Comparison of ENCODE assay signal across 9 mouse cellular contexts in the genomic region with DNA sequence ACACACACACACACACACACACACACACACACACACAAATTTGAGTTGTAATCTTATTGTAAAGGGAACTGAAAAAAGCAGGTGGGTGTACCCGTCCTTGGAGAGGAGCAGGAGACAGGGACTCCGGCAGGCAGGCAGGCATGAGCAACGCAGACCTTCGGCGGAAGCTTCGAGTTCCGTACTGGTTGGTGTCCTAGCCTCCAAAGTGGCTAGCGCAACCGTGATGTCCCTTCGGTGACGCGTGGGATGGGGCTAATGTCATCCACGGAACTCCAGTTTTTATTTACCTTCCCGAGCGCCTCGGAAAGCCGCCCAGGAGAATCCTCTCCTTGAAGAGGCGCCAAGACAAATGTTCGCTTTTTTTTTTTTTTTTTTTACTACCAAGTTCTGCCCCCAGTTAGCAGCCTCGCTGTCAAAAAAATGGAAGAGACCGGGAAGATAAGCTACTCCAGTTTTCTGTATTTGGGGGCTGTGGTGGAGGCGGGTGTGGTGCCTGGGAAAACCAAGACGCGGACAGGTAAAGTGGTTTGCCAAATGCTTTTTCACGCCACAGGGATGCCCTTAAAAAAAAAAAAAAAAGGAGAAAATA. TPM values are rescaled to one million over a fixed set of nuclear protein-coding genes. Genes with fewer than 3 reads are reported as not detected.
DNase-seq lines count a peak whose midpoint lies in the region; ATAC-seq and TF ChIP-seq lines count a peak whose summit lies in the region.
"Had no signal": no experiment of that assay in that cellular context is flagged by ENCODE, and none has a peak within 500 bp of the region (broad histone marks: within the 10 kb centered on the region; RNA-seq: fewer than 3 reads in every experiment).

No protein-coding gene starts in this region.

- ATAC-seq in heart, embryonic 11.5 days (replicated peaks; ENCODE audit: insufficient number of reproducible peaks, low FRiP score, low TSS enrichment): no peak
- 0 out of 2 replicates have a peak, but pooled peaks have one; percentile 18 for ATAC-seq in forebrain, embryonic 12.5 days (ENCODE audit: low FRiP score)
- peak; percentile 16; the same call in 1 of the 2 replicates for ATAC-seq in limb, embryonic 13.5 days (ENCODE audit: low FRiP score, low read depth)
- ATAC-seq in neural tube, embryonic 15.5 days (ENCODE audit: low FRiP score): no peak

- peak overlapping the region; percentile 61 for H3K4me3 ChIP-seq in heart, embryonic 11.5 days (ENCODE audit: low read depth, low read length)
- H3K4me3 ChIP-seq in ES-Bruce4 (ENCODE audit: low read depth, low read length): peak overlapping the region; percentile 64
- peak overlapping the region; percentile 45 for H3K4me3 ChIP-seq in forebrain, embryonic 12.5 days (replicated peaks)
- H3K4me3 ChIP-seq in limb, embryonic 13.5 days: peak overlapping the region; percentile 58
- H3K4me3 ChIP-seq in neural tube, embryonic 15.5 days (replicated peaks): peak overlapping the region; percentile 47

- H3K9ac ChIP-seq in heart, embryonic 11.5 days (ENCODE audit: low read depth, low read length): peak overlapping the region; percentile 78
- H3K9ac ChIP-seq in ES-Bruce4 (ENCODE audit: low read depth, poor library complexity, severe bottlenecking): peak overlapping the region; percentile 52
- H3K9ac ChIP-seq in forebrain, embryonic 12.5 days: peak overlapping the region; percentile 60
- peak overlapping the region; percentile 68 for H3K9ac ChIP-seq in limb, embryonic 13.5 days
- H3K9ac ChIP-seq in neural tube, embryonic 15.5 days (replicated peaks): peak overlapping the region; percentile 51

- no peak for TF ChIP-seq CTCF in ES-Bruce4 (IDR thresholded peaks at IDR 0.05; ENCODE audit: low read depth, low read length)

- H3K27me3 ChIP-seq in heart, embryonic 11.5 days (ENCODE audit: control insufficient read depth, insufficient read depth, low read length): no peaks in the 10 kb centered on the region
- H3K27me3 ChIP-seq in ES-Bruce4 (ENCODE audit: control insufficient read depth, insufficient read depth, low read length, poor library complexity, severe bottlenecking): no peaks in the 10 kb centered on the region
- H3K27me3 ChIP-seq in forebrain, embryonic 12.5 days: no peaks in the 10 kb centered on the region
- no peaks in the 10 kb centered on the region for H3K27me3 ChIP-seq in limb, embryonic 13.5 days
- no peaks in the 10 kb centered on the region for H3K27me3 ChIP-seq in neural tube, embryonic 15.5 days (replicated peaks)
- H3K27me3 ChIP-seq: Patski had no signal

- no peak for TF ChIP-seq EP300 in ES-Bruce4 (IDR thresholded peaks at IDR 0.05; ENCODE audit: insufficient read depth, low read depth, low read length)

- H3K27ac ChIP-seq in heart, embryonic 11.5 days (ENCODE audit: low read depth, low read length): peak overlapping the region; percentile 80
- no peak overlapping the region for H3K27ac ChIP-seq in ES-Bruce4 (ENCODE audit: insufficient read depth, low read length)
- 0 out of 2 replicates have a peak overlapping the region, but pooled peaks have one; percentile 71 for H3K27ac ChIP-seq in forebrain, embryonic 12.5 days
- peak overlapping the region; percentile 65 for H3K27ac ChIP-seq in limb, embryonic 13.5 days
- peak overlapping the region; percentile 74 for H3K27ac ChIP-seq in neural tube, embryonic 15.5 days (replicated peaks)

- no peaks in the 10 kb centered on the region for H3K9me3 ChIP-seq in heart, embryonic 11.5 days (replicated peaks; ENCODE audit: control insufficient read depth, low read length)
- H3K9me3 ChIP-seq in ES-Bruce4 (replicated peaks; ENCODE audit: control insufficient read depth, insufficient read depth, low read length, poor library complexity, severe bottlenecking): no peaks in the 10 kb centered on the region
- H3K9me3 ChIP-seq in forebrain, embryonic 12.5 days: no peaks in the 10 kb centered on the region
- no peaks in the 10 kb centered on the region for H3K9me3 ChIP-seq in limb, embryonic 13.5 days
- no peaks in the 10 kb centered on the region for H3K9me3 ChIP-seq in neural tube, embryonic 15.5 days (replicated peaks)

- under 1% methylated on average over 25 of the region's 25 CpGs for WGBS in heart, embryonic 11.5 days (ENCODE audit: insufficient replicate concordance)
- WGBS in forebrain, embryonic 12.5 days: 1% methylated on average over 25 of the region's 25 CpGs
- 1% methylated on average over 25 of the region's 25 CpGs for WGBS in limb, embryonic 13.5 days
- 1% methylated on average over 25 of the region's 25 CpGs for WGBS in neural tube, embryonic 15.5 days

- H3K4me2 ChIP-seq in heart, embryonic 11.5 days: peak overlapping the region; percentile 95
- peak overlapping the region; percentile 92 for H3K4me2 ChIP-seq in forebrain, embryonic 12.5 days
- peak overlapping the region; percentile 91 for H3K4me2 ChIP-seq in limb, embryonic 13.5 days (replicated peaks)
- H3K4me2 ChIP-seq in neural tube, embryonic 15.5 days: peak overlapping the region; percentile 97

- H3K4me1 ChIP-seq in heart, embryonic 11.5 days (ENCODE audit: control insufficient read depth, insufficient read depth, low read length): peaks cover 43% of the 10 kb centered on the region
- peaks cover 3% of the 10 kb centered on the region for H3K4me1 ChIP-seq in ES-Bruce4 (ENCODE audit: control insufficient read depth, insufficient read depth, low read length)
- peaks cover 61% of the 10 kb centered on the region for H3K4me1 ChIP-seq in forebrain, embryonic 12.5 days
- peaks cover 55% of the 10 kb centered on the region for H3K4me1 ChIP-seq in limb, embryonic 13.5 days
- peaks cover 66% of the 10 kb centered on the region for H3K4me1 ChIP-seq in neural tube, embryonic 15.5 days

- no peak for TF ChIP-seq POLR2A in ES-Bruce4 (IDR thresholded peaks at IDR 0.05; ENCODE audit: insufficient read depth, low read length)

- H3K36me3 ChIP-seq in heart, embryonic 11.5 days (ENCODE audit: control insufficient read depth, insufficient read depth, low read length): no peaks in the 10 kb centered on the region
- no peaks in the 10 kb centered on the region for H3K36me3 ChIP-seq in ES-Bruce4 (ENCODE audit: control insufficient read depth, insufficient read depth, low read length, poor library complexity, severe bottlenecking)
- no peaks in the 10 kb centered on the region for H3K36me3 ChIP-seq in forebrain, embryonic 12.5 days (replicated peaks)
- no peaks in the 10 kb centered on the region for H3K36me3 ChIP-seq in limb, embryonic 13.5 days
- no peaks in the 10 kb centered on the region for H3K36me3 ChIP-seq in neural tube, embryonic 15.5 days

- intact Hi-C loops in heart, postnatal 25 days (cut with DNase I): loop anchor here (2.0 kb wide), 2 partner anchors 39 to 79 kb away; no protein-coding TSS in a partner anchor

- no peak for DNase-seq in heart, postnatal 25 days (ENCODE audit: low spot score)
- no peak for DNase-seq in left cerebral cortex, adult 9 months (ENCODE audit: low spot score in 2 of 2)
- DNase-seq in spleen, postnatal 4 days (ENCODE audit: low spot score in 2 of 2): no peak

RNA-seq across cellular contexts. Expression of gene Msl1, which starts 6.0 kb away (rescaled TPM):
- polyA plus RNA-seq in heart, embryonic 11.5 days (2014; fragmentation: Nextera tagmentation; extraction: Ambion mirVana): 15.9 and 17.1 TPM in 2 replicates
- 10 to 100 TPM; 73.0 to 78.1 TPM for total RNA-seq in heart, postnatal 25 days (2021)
- polyA plus RNA-seq in ES-Bruce4 (2011; ENCODE audit: insufficient read depth, insufficient read length, low read depth, missing spikeins): 68.7 and 69.1 TPM in 2 replicates
- polyA plus RNA-seq in forebrain, embryonic 12.5 days (2016; fragmentation: Nextera tagmentation; extraction: Ambion mirVana): 39.3 and 39.9 TPM in 2 replicates
- polyA plus RNA-seq in limb, embryonic 13.5 days (2015; fragmentation: Nextera tagmentation; extraction: Ambion mirVana): 28.9 and 29.2 TPM in 2 replicates
- polyA plus RNA-seq in neural tube, embryonic 15.5 days (2015; fragmentation: Nextera tagmentation; extraction: Ambion mirVana): 27.5 and 30.1 TPM in 2 replicates

RNA-seq across cellular contexts. Expression of gene Nr1d1, which starts 14.2 kb away (rescaled TPM):
- polyA plus RNA-seq in heart, embryonic 11.5 days (2014; fragmentation: Nextera tagmentation; extraction: Ambion mirVana): 5.6 and 6.4 TPM in 2 replicates
- 100 to 1,000 TPM in 1 of 2 experiments, 10 to 100 TPM in 1; 61.2 to 129 TPM for total RNA-seq in heart, postnatal 25 days (2021)
- polyA plus RNA-seq in ES-Bruce4 (2011; ENCODE audit: insufficient read depth, insufficient read length, low read depth, missing spikeins): 7.4 and 7.5 TPM in 2 replicates
- polyA plus RNA-seq in forebrain, embryonic 12.5 days (2016; fragmentation: Nextera tagmentation; extraction: Ambion mirVana): 2.1 and 2.2 TPM in 2 replicates
- 0.93 and 1.1 TPM in 2 replicates for polyA plus RNA-seq in limb, embryonic 13.5 days (2015; fragmentation: Nextera tagmentation; extraction: Ambion mirVana)
- 3.8 and 4.0 TPM in 2 replicates for polyA plus RNA-seq in neural tube, embryonic 15.5 days (2015; fragmentation: Nextera tagmentation; extraction: Ambion mirVana)

RNA-seq across cellular contexts. Expression of gene Casc3, which starts 15.4 kb away (rescaled TPM):
- 22.2 and 28.5 TPM in 2 replicates for polyA plus RNA-seq in heart, embryonic 11.5 days (2014; fragmentation: Nextera tagmentation; extraction: Ambion mirVana)
- total RNA-seq in heart, postnatal 25 days (2021): 10 to 100 TPM; 22.4 to 25.5 TPM
- 55.0 and 57.7 TPM in 2 replicates for polyA plus RNA-seq in ES-Bruce4 (2011; ENCODE audit: insufficient read depth, insufficient read length, low read depth, missing spikeins)
- 63.2 and 67.4 TPM in 2 replicates for polyA plus RNA-seq in forebrain, embryonic 12.5 days (2016; fragmentation: Nextera tagmentation; extraction: Ambion mirVana)
- 39.5 and 40.0 TPM in 2 replicates for polyA plus RNA-seq in limb, embryonic 13.5 days (2015; fragmentation: Nextera tagmentation; extraction: Ambion mirVana)
- 44.3 and 46.8 TPM in 2 replicates for polyA plus RNA-seq in neural tube, embryonic 15.5 days (2015; fragmentation: Nextera tagmentation; extraction: Ambion mirVana)

RNA-seq across cellular contexts. Expression of gene Rapgefl1, which starts 47.3 kb away (rescaled TPM):
- 0.57 and 0.73 TPM in 2 replicates for polyA plus RNA-seq in heart, embryonic 11.5 days (2014; fragmentation: Nextera tagmentation; extraction: Ambion mirVana)
- under 1 TPM; 0.60 to 0.78 TPM for total RNA-seq in heart, postnatal 25 days (2021)
- polyA plus RNA-seq in ES-Bruce4 (2011; ENCODE audit: insufficient read depth, insufficient read length, low read depth, missing spikeins): 3.5 and 4.0 TPM in 2 replicates
- 1.5 and 1.6 TPM in 2 replicates for polyA plus RNA-seq in forebrain, embryonic 12.5 days (2016; fragmentation: Nextera tagmentation; extraction: Ambion mirVana)
- 4.2 and 4.4 TPM in 2 replicates for polyA plus RNA-seq in limb, embryonic 13.5 days (2015; fragmentation: Nextera tagmentation; extraction: Ambion mirVana)
- polyA plus RNA-seq in neural tube, embryonic 15.5 days (2015; fragmentation: Nextera tagmentation; extraction: Ambion mirVana): 12.5 and 13.7 TPM in 2 replicates

RNA-seq across cellular contexts. Expression of gene Thra, which starts 48.9 kb away (rescaled TPM):
- 32.2 and 35.7 TPM in 2 replicates for polyA plus RNA-seq in heart, embryonic 11.5 days (2014; fragmentation: Nextera tagmentation; extraction: Ambion mirVana)
- total RNA-seq in heart, postnatal 25 days (2021): 100 to 1,000 TPM; 102 to 117 TPM
- 20.7 and 24.6 TPM in 2 replicates for polyA plus RNA-seq in ES-Bruce4 (2011; ENCODE audit: insufficient read depth, insufficient read length, low read depth, missing spikeins)
- 53.4 and 59.8 TPM in 2 replicates for polyA plus RNA-seq in forebrain, embryonic 12.5 days (2016; fragmentation: Nextera tagmentation; extraction: Ambion mirVana)
- 34.1 and 34.3 TPM in 2 replicates for polyA plus RNA-seq in limb, embryonic 13.5 days (2015; fragmentation: Nextera tagmentation; extraction: Ambion mirVana)
- 104 and 125 TPM in 2 replicates for polyA plus RNA-seq in neural tube, embryonic 15.5 days (2015; fragmentation: Nextera tagmentation; extraction: Ambion mirVana)

Comparison
In these comparisons a context has a peak if more than half of its experiments do, and no peak if none do; other contexts are left out.
1. ATAC-seq: peak in forebrain, embryonic 12.5 days (single experiment) and limb, embryonic 13.5 days (single experiment); none in heart, embryonic 11.5 days (single experiment) and neural tube, embryonic 15.5 days (single experiment).
2. Peak in every context shown above with its lines, with median percentiles within 50 percentile points of each other: H3K4me2 ChIP-seq, H3K4me3 ChIP-seq and H3K9ac ChIP-seq.